Mouse (Mus musculus) spleen, adult 2 months (tissue): ENCODE measurements around the gene Hspa4.

Experiments
- CTCF ChIP-seq: fragments of 200-500 bp; IDR thresholded peaks from 2 replicates; pipeline ENCODE4 v1.5.1; 2011; ENCODE audit warnings: mild to moderate bottlenecking, inconsistent platforms; ENCODE audit not compliant: insufficient read depth, insufficient read length, insufficient replicate concordance; ENCODE audit errors: extremely low read depth
- POLR2A ChIP-seq: fragments of 200-500 bp; IDR thresholded peaks from 2 replicates; pipeline ENCODE4 v1.6.1; 2011; ENCODE audit warnings: low read depth, low read length, inconsistent platforms

DNA sequence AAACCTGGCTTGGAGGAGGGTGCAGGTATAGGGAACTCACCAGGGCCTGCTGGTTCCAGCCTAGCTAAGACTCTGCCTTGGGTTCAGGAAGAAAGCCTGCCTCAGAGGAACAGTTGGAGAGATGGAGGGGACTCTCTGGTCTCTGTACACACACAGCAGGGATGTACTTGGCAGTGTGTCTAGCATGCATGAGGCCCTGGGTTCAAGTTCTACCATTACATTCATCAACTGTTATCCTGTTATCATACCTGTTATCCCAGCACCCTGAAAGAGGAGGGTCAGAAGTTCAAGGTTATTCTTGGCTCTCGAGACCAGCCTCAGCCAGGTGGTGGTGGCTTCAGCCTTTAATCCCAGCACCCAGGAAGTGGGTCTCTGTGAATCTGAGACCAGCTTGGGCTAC is 36.7 kb upstream of the Hspa4 start:
- TF ChIP-seq POLR2A = no peak
- TF ChIP-seq CTCF = no peak
